Mouse (Mus musculus): ENCODE measurements around the gene Ftcd.

GRCm38 (mm10) chr10:76572151-76572550, 3.3 kb upstream of the Ftcd start:
- TF ChIP-seq CTCF (IDR thresholded peaks at IDR 0.05; ENCODE audit: low read depth, low read length) (no peak), POLR2A (IDR thresholded peaks at IDR 0.05; ENCODE audit: insufficient read depth, low read length) (no peak), EP300 (IDR thresholded peaks at IDR 0.05; ENCODE audit: insufficient read depth, low read depth, low read length) (no peak)

Measured in ES-Bruce4 (cell line).